ENCODE assay signal across 17 mouse cellular contexts in genomic region chr5:63986337-63986736, GRCm38 (mm10).
"Had no signal": no experiment of that assay in that cellular context is flagged by ENCODE, and none has a peak within 500 bp of the region (broad histone marks: within the 10 kb centered on the region; RNA-seq: fewer than 3 reads in every experiment).

No protein-coding gene starts in this region.

- H3K4me3 ChIP-seq: midbrain, embryonic 10.5 days; midbrain, embryonic 12.5 days; myocyte; neural tube, embryonic 13.5 days; neural tube, embryonic 15.5 days; stomach, embryonic 15.5 days had no signal

- DNase-seq: lung, embryonic 14.5 days; lung, postnatal 10 days; lung, postnatal 4 days; midbrain, embryonic 14.5 days; retina, postnatal 1 day; right cerebral cortex, adult 18-20 months; right cerebral cortex, postnatal 14 days; thymus, adult 2 months; thymus, postnatal 25 days; thymus, postnatal 4 days had no signal

- H3K4me1 ChIP-seq: midbrain, embryonic 10.5 days; midbrain, embryonic 12.5 days; neural tube, embryonic 13.5 days; neural tube, embryonic 15.5 days; stomach, embryonic 15.5 days had no signal

- H3K27ac ChIP-seq: midbrain, embryonic 10.5 days; midbrain, embryonic 12.5 days; neural tube, embryonic 13.5 days; neural tube, embryonic 15.5 days; stomach, embryonic 15.5 days; stomach, postnatal 0 days had no signal

- H3K27me3 ChIP-seq: midbrain, embryonic 12.5 days; neural tube, embryonic 13.5 days; neural tube, embryonic 15.5 days; stomach, embryonic 15.5 days had no signal
